Mouse (Mus musculus) heart, postnatal 0 days (tissue): ENCODE measurements at regions not wholly inside any gene's neighbourhood (a gene's known extent, or its start where the extent isn't known, plus 50 kb on each side); places are given as distances from the start of the nearest gene placed in this dataset.

Source experiments
- ATAC-seq: fragments of 200-750 bp; cut with Nextera tagmentation; 2 replicates; pipeline ENCODE4 v1.8.0; 2017; ENCODE audit warnings: low read depth, moderate number of reproducible peaks, moderate library complexity; ENCODE audit not compliant: insufficient read depth
- DNase-seq: peaks from one replicate; pipeline ENCODE4 v3.0.0-alpha.2; 2016; ENCODE audit warnings: low spot score
- H3K27ac ChIP-seq: fragments of 300-500 bp; sonication (generic); 2 replicates; pipeline ENCODE4 v1.5.1; 2014; ENCODE audit warnings: low read depth, mild to moderate bottlenecking
- H3K27me3 ChIP-seq: fragments of 300-500 bp; sonication (generic); 2 replicates; pipeline ENCODE4 v1.6.1; 2014; ENCODE audit warnings: low read length, mixed read lengths; ENCODE audit not compliant: control insufficient read depth, insufficient read depth
- H3K36me3 ChIP-seq: fragments of 300-500 bp; sonication (generic); replicated peaks from 2 replicates; pipeline ENCODE4 v1.6.1; 2014; ENCODE audit warnings: low read length, mixed read lengths; ENCODE audit not compliant: control insufficient read depth, insufficient read depth
- H3K4me1 ChIP-seq: fragments of 300-500 bp; sonication (generic); 2 replicates; pipeline ENCODE4 v1.6.1; 2014; ENCODE audit warnings: antibody characterized with exemption; ENCODE audit not compliant: control insufficient read depth, insufficient read depth
- H3K4me2 ChIP-seq: fragments of 300-500 bp; sonication (generic); 2 replicates; pipeline ENCODE4 v1.6.1; 2014; ENCODE audit warnings: low read depth, mild to moderate bottlenecking, low read length, moderate library complexity
- H3K4me3 ChIP-seq: fragments of 300-500 bp; sonication (generic); 2 replicates; pipeline ENCODE4 v1.5.1; 2014; ENCODE audit warnings: low read depth, low read length
- H3K9ac ChIP-seq: fragments of 300-500 bp; sonication (generic); replicated peaks from 2 replicates; pipeline ENCODE4 v1.6.1; 2014; ENCODE audit warnings: low read depth, low read length, mixed read lengths
- H3K9me3 ChIP-seq: fragments of 300-500 bp; sonication (generic); replicated peaks from 2 replicates; pipeline ENCODE4 v1.6.1; 2016; ENCODE audit warnings: low read length; ENCODE audit not compliant: control insufficient read depth
- CTCF ChIP-seq: IDR thresholded peaks from 2 replicates; pipeline ENCODE4 v1.5.1; 2016; ENCODE audit warnings: antibody characterized with exemption, control low read depth, low read depth
- EP300 ChIP-seq: IDR thresholded peaks from 2 replicates; pipeline ENCODE4 v1.6.1; 2016; ENCODE audit warnings: antibody characterized with exemption, low read depth
- WGBS: fragments of 180-500 bp; shearing (Covaris S2); extraction: QIAGEN DNeasy Blood & Tissue Kit; methylation state at CpG from one replicate; pipeline ENCODE4 v1.1.7; 2014; 5-methylcytosine and 5-hydroxymethylcytosine counted together

- Histone ChIP-seq H3K27me3 (no peaks in the 10 kb centered on the region), H3K9ac (no peak overlapping the region), H3K36me3 (no peaks in the 10 kb centered on the region), H3K4me2 (no peak overlapping the region), H3K27ac (no peak overlapping the region), H3K9me3 (no peaks in the 10 kb centered on the region), H3K4me3 (no peak overlapping the region), H3K4me1 (no peaks in the 10 kb centered on the region)
- DNase-seq = no peak
- ATAC-seq = no peak
- TF ChIP-seq EP300 (no peak), CTCF (no peak)
- WGBS = 56% methylated on average over 6 of the region's 6 CpGs
These were observed 2156.0 kb upstream of the Lrrc6 start for GRCm38 (mm10) chr15:68656722-68657121.

DNA sequence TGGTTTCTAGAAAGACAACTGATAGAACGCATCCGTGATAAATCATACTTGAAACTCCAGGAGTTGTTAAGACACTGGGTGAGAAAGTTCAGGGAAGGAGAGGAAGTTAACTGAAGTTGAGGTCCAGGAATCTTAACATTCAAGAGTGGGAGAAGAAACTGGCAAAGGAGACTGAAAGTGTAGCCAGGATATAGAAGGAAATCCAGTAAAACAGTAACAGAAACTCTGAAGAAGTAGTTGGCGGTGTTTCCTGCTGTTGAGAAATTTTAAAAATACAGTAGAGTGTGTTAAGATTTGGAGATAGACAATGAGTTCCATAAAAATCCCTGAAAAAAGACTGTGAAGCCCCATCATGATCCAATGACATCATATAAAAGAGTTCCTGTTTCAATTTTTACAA is 2154.3 kb upstream of the Lrrc6 start:
- no peak overlapping the region for H3K4me3 ChIP-seq
- no peak overlapping the region for H3K9ac ChIP-seq
- H3K4me2 ChIP-seq = no peak overlapping the region
- TF ChIP-seq CTCF (no peak), EP300 (no peak)
- H3K27me3 ChIP-seq = no peaks in the 10 kb centered on the region
- H3K4me1 ChIP-seq = no peaks in the 10 kb centered on the region
- H3K9me3 ChIP-seq = no peaks in the 10 kb centered on the region
- WGBS = 77% methylated on average over 3 of the region's 3 CpGs
- DNase-seq = no peak
- no peak overlapping the region for H3K27ac ChIP-seq
- no peak for ATAC-seq
- no peaks in the 10 kb centered on the region for H3K36me3 ChIP-seq

DNA sequence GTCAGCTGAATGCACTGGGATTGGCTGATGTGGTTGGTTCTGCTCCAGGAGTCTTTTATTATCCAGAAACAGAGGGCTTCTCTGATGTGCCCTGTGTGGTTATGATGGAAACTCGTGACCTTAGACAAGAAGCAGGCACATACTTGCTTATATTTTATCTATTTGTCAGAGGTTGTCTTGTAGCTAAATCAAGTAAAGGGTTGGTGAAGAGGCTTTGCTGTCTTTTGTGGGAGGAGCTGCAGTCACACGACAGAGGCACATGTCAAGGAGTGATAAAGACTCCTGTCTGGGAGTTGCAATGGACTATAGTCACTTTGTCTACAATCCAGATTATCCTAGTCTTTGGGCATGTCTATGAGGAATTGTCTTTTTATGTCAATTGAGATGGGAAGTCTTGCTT is 2149.9 kb upstream of the Lrrc6 start:
- H3K9ac ChIP-seq = no peak overlapping the region
- TF ChIP-seq CTCF (no peak), EP300 (no peak)

DNA sequence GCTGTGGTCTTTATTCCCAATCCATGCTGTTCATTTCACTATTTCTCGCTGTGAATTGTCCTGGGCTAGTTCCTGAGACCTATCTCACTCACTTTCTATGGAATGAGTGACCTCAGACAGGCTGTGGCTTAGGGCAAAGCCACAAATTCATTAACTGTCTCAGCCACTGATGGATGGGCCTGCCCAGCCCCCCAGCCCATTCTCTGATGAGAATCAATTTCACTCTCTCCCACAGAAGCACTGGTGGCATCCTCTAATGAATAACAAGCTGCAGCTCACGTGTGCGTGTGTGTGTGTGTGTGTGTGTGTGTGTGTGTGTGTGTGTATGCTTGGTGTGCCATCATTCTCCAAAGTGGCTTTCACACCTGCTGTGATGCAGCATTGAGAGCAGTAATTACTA is 2149.3 kb upstream of the Lrrc6 start:
- Histone ChIP-seq H3K9ac (no peak overlapping the region), H3K27ac (no peak overlapping the region), H3K36me3 (no peaks in the 10 kb centered on the region), H3K27me3 (no peaks in the 10 kb centered on the region), H3K4me2 (no peak overlapping the region), H3K4me3 (no peak overlapping the region), H3K9me3 (no peaks in the 10 kb centered on the region), H3K4me1 (no peaks in the 10 kb centered on the region)
- 71% methylated on average over 3 of the region's 3 CpGs for WGBS
- TF ChIP-seq EP300 (no peak), CTCF (no peak)
- DNase-seq (no peak), ATAC-seq (no peak)

More for the DNA sequence above, 2149.9 kb upstream of the Lrrc6 start:
- no peaks in the 10 kb centered on the region for H3K27me3 ChIP-seq
- H3K27ac ChIP-seq = no peak overlapping the region
- DNase-seq (no peak), ATAC-seq (no peak)
- no peaks in the 10 kb centered on the region for H3K9me3 ChIP-seq
- WGBS = 33% methylated on average over 2 of the region's 2 CpGs
- no peak overlapping the region for H3K4me2 ChIP-seq
- no peak overlapping the region for H3K4me3 ChIP-seq
- H3K4me1 ChIP-seq = no peaks in the 10 kb centered on the region
- no peaks in the 10 kb centered on the region for H3K36me3 ChIP-seq

GRCm38 (mm10) chr15:68646865-68647264 is 2146.2 kb upstream of the Lrrc6 start:
- H3K9me3 ChIP-seq = no peaks in the 10 kb centered on the region
- no peak overlapping the region for H3K4me3 ChIP-seq
- no peak overlapping the region for H3K9ac ChIP-seq
- no peak overlapping the region for H3K27ac ChIP-seq
- 62% methylated on average over 3 of the region's 3 CpGs for WGBS
- no peaks in the 10 kb centered on the region for H3K36me3 ChIP-seq
- ATAC-seq = no peak
- H3K4me2 ChIP-seq = no peak overlapping the region
- no peak for TF ChIP-seq CTCF
- no peak for TF ChIP-seq EP300
- DNase-seq = no peak
- H3K4me1 ChIP-seq = no peaks in the 10 kb centered on the region
- no peaks in the 10 kb centered on the region for H3K27me3 ChIP-seq

DNA sequence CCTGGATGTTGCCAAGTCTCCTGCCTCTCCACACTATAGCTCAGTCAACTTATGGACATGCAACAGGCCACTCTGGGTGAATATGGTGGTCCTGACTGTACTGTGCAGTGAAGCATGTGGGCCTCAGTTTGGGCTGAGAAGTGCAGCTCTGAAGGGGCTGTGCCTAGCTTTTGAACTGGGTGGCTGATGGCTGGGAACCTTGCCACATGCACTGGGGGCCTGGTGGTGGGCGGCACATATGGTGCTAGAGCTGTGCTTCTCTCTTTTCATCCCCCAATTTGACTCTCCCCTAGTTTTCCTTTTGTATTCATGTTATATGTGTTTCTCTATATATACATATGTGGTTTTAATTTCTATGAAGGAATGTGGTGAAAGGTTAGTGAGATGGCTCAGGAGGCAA is 2144.2 kb upstream of the Lrrc6 start:
- Histone ChIP-seq H3K27me3 (no peaks in the 10 kb centered on the region), H3K9ac (no peak overlapping the region), H3K9me3 (no peaks in the 10 kb centered on the region), H3K27ac (no peak overlapping the region), H3K4me2 (no peak overlapping the region), H3K36me3 (no peaks in the 10 kb centered on the region), H3K4me3 (no peak overlapping the region), H3K4me1 (no peaks in the 10 kb centered on the region)
- no peak for ATAC-seq
- 75% methylated on average over 1 of the region's 1 CpGs for WGBS
- no peak for DNase-seq
- no peak for TF ChIP-seq CTCF
- no peak for TF ChIP-seq EP300
